Mouse (Mus musculus) small intestine, adult 2 months (tissue): ENCODE measurements around the gene Adamts20. TPM values are rescaled to one million over a fixed set of nuclear protein-coding genes. Genes with fewer than 3 reads are reported as not detected.

Experiments used
- H3K27ac ChIP-seq: fragments of 200-500 bp; 2 replicates; pipeline ENCODE4 v1.5.1; 2012; ENCODE audit warnings: low read depth, low read length, control low read depth, inconsistent platforms; ENCODE audit not compliant: insufficient read depth
- H3K27me3 ChIP-seq: fragments of 200-500 bp; 2 replicates; pipeline ENCODE4 v1.6.1; 2012; ENCODE audit warnings: mild to moderate bottlenecking, moderate library complexity, low read length, inconsistent platforms; ENCODE audit not compliant: control insufficient read depth, insufficient read depth
- H3K36me3 ChIP-seq: fragments of 200-500 bp; 2 replicates; pipeline ENCODE4 v1.6.1; 2012; ENCODE audit warnings: mild to moderate bottlenecking, low read length, control low read depth, inconsistent platforms; ENCODE audit not compliant: control insufficient read depth, insufficient read depth
- H3K4me1 ChIP-seq: fragments of 200-500 bp; 2 replicates; pipeline ENCODE4 v1.6.1; 2012; ENCODE audit warnings: low read length, inconsistent platforms, mixed read lengths; ENCODE audit not compliant: control insufficient read depth, insufficient read depth, insufficient read length
- H3K4me3 ChIP-seq: fragments of 200-500 bp; 2 replicates; pipeline ENCODE4 v1.5.1; 2012; ENCODE audit warnings: low read depth, mild to moderate bottlenecking, control low read depth, inconsistent platforms, low read length, moderate library complexity
- CTCF ChIP-seq: fragments of 200-500 bp; IDR thresholded peaks from 2 replicates; pipeline ENCODE4 v1.5.1; 2012; ENCODE audit warnings: low read depth, mild to moderate bottlenecking, control low read depth, inconsistent platforms, low read length, moderate library complexity, mixed read lengths; ENCODE audit not compliant: insufficient replicate concordance, insufficient read length; ENCODE audit errors: extremely low read depth
- POLR2A ChIP-seq: fragments of 200-500 bp; IDR thresholded peaks from 2 replicates; pipeline ENCODE4 v1.6.1; 2012; ENCODE audit warnings: low read depth, mild to moderate bottlenecking, control low read depth, inconsistent platforms, low read length, moderate library complexity
- WGBS: fragments of 180-500 bp; shearing (Covaris S2); methylation state at CpG from one replicate; pipeline ENCODE4 v1.1.7; 2018; 5-methylcytosine and 5-hydroxymethylcytosine counted together
- polyA plus RNA-seq: library from polyadenylated mRNA; depleted of rRNA; stranded (reverse); fragments of >200 nt; gene quantifications from 2 replicates; pipeline ENCODE4 v1.2.3, GENCODE M21; 2012

Adamts20 gene
- polyA plus RNA-seq, 1 experiment, result not detected

DNA sequence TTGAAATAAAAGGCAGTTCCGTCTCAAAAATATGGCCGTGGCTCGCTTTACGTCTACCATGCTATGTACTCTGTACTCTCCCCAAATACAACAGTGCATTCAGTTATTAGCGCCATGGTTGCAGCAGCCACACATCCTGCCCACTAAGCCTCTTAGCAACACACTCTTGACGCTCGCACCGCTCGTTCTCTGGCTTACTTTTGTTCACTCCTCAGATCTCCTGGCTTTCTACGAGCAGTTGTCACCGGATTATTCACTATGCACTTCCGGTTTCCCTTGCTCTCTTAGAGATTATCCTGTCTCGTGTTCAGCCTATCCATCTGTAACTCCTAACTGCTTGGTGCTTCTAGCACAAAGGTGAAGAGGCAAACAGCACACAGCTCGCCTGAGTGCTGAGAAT is 337 bp downstream of the Adamts20 start:
- Histone ChIP-seq H3K4me1 (no peaks in the 10 kb centered on the region), H3K27ac (no peak overlapping the region), H3K36me3 (no peaks in the 10 kb centered on the region), H3K27me3 (no peaks in the 10 kb centered on the region), H3K4me3 (no peak overlapping the region)
- no peak for TF ChIP-seq POLR2A
- no peak for TF ChIP-seq CTCF
- WGBS, result 78% methylated on average over 14 of the region's 14 CpGs

DNA sequence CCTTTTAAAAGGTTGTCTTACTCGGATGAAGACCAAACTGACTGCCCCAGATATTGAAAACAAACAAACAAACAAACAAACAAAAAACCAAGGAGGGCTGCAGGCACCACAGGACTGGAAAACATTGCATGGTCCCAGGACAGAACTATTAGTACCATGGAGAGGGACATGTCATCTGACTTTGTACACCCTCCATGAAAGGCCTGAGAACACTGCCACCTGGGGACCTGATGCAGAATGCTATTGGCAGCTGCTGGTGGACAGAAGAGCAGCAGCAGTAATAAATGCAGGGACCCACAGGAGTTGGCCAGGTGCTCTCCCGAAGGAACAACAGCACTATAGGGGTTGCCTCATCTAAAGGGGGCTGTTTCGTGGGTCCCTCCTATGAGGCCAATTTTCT is 2.0 kb downstream of the Adamts20 start:
- Histone ChIP-seq H3K4me1 (no peaks in the 10 kb centered on the region), H3K4me3 (no peak overlapping the region), H3K27ac (no peak overlapping the region), H3K27me3 (no peaks in the 10 kb centered on the region), H3K36me3 (no peaks in the 10 kb centered on the region)
- 61% methylated on average over 3 of the region's 3 CpGs for WGBS
- no peak for TF ChIP-seq POLR2A

DNA sequence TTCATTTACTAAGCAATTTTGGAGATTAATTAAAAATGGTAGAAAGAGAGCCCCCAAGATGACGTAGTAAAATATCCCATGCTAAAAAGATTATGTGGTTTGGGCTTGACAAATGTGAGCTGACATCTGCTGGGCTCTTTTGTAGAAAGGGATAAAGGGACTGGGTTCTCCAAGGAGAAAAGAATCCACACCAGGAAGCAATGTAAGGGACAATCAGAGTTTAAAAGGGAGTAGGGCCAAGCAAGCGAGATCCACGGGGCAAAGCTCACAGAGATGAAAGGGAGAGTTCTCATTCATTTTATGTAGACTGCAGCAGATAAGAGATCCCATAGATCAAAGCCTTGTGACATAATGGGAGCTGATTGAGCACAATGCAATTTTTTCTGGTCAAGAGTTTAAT is 3.0 kb downstream of the Adamts20 start:
- Histone ChIP-seq H3K27me3 (no peaks in the 10 kb centered on the region), H3K36me3 (no peaks in the 10 kb centered on the region), H3K27ac (no peak overlapping the region), H3K4me3 (no peak overlapping the region), H3K4me1 (no peaks in the 10 kb centered on the region)
- WGBS, result 34% methylated on average over 3 of the region's 3 CpGs
- TF ChIP-seq POLR2A, result no peak
- TF ChIP-seq CTCF, result no peak

GRCm38 (mm10) chr15:94461166-94461565 is 4.1 kb downstream of the Adamts20 start:
- Histone ChIP-seq H3K27me3 (no peaks in the 10 kb centered on the region), H3K4me3 (no peak overlapping the region), H3K4me1 (no peaks in the 10 kb centered on the region), H3K36me3 (no peaks in the 10 kb centered on the region), H3K27ac (no peak overlapping the region)
- WGBS, result 82% methylated on average over 9 of the region's 9 CpGs
- TF ChIP-seq POLR2A (no peak), CTCF (no peak)

DNA sequence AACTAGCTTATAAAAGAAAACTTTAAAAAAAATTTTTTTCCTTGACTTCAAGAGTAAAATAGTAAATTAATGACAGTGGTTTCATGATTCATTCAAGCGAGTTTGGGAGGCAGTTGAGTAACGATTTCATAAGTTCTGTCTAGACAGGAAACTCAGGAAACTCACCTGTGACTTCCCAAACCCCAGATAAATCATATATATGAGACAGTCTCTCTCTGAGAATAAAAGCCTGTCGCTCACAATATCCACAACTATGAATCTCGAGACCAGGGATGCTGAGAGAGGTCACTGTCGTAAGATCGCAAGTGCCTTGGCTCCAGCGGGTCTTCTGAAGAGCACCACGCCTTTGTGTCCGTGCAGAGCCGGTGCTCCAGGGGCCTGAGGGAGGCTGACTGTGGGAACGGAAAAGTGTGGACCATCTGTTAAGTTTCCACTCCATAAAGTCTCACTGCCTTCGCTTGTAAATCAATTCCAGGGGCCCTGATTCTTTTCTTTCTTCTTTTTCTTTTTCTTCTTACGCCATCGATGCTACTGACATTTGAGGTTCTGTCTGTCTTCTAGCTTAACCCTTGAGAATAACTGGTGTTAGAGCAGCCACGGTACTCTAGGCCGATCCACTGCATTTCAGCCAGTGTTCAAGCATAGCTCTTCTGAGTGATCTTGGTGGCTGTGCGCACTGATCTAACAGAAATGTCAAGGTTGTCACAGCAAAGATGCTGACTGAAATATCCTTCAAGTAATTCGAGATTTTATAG is 7.4 kb downstream of the Adamts20 start:
- no peak overlapping the region for H3K4me3 ChIP-seq
- WGBS, result 71% methylated on average over 18 of the region's 18 CpGs
- no peaks in the 10 kb centered on the region for H3K36me3 ChIP-seq
- no peak overlapping the region for H3K27ac ChIP-seq
- H3K4me1 ChIP-seq, result no peaks in the 10 kb centered on the region
- no peaks in the 10 kb centered on the region for H3K27me3 ChIP-seq
- no peak for TF ChIP-seq POLR2A
- TF ChIP-seq CTCF, result no peak

- no peak overlapping the region for H3K4me3 ChIP-seq
- H3K27me3 ChIP-seq, result no peaks in the 10 kb centered on the region
- no peak overlapping the region for H3K27ac ChIP-seq
- H3K36me3 ChIP-seq, result no peaks in the 10 kb centered on the region
- H3K4me1 ChIP-seq, result no peaks in the 10 kb centered on the region
- 69% methylated on average over 5 of the region's 5 CpGs for WGBS
- TF ChIP-seq CTCF (no peak), POLR2A (no peak)
These were observed 12.4 kb downstream of the Adamts20 start for GRCm38 (mm10) chr15:94452848-94453247.

GRCm38 (mm10) chr15:94451600-94451999 is 13.6 kb downstream of the Adamts20 start:
- Histone ChIP-seq H3K4me3 (no peak overlapping the region), H3K27ac (no peak overlapping the region), H3K4me1 (no peaks in the 10 kb centered on the region), H3K36me3 (no peaks in the 10 kb centered on the region), H3K27me3 (no peaks in the 10 kb centered on the region)
- 92% methylated on average over 8 of the region's 8 CpGs for WGBS
- TF ChIP-seq POLR2A, result no peak
- TF ChIP-seq CTCF, result no peak
